Mouse (Mus musculus) brain, adult 2 months (tissue): ENCODE data around the gene Plod2.

Source experiments
- DNase-seq: peaks from one replicate; pipeline ENCODE4 v3.0.0; 2011; ENCODE audit warnings: low read depth, low spot score

Gene Plod2

GRCm38 (mm10) chr9:92601551-92601950 is 59.5 kb downstream of the Plod2 start:
- DNase-seq = no peak

GRCm38 (mm10) chr9:92603541-92603940 is 61.5 kb downstream of the Plod2 start:
- DNase-seq = no peak

GRCm38 (mm10) chr9:92610628-92611267 is 68.7 kb downstream of the Plod2 start:
- peak; percentile 78 for DNase-seq

GRCm38 (mm10) chr9:92612641-92613040 is 70.6 kb downstream of the Plod2 start:
- no peak for DNase-seq

GRCm38 (mm10) chr9:92613206-92613605 is 71.2 kb downstream of the Plod2 start:
- DNase-seq = peak; percentile 30

- no peak for DNase-seq
These were observed 74.4 kb downstream of the Plod2 start for GRCm38 (mm10) chr9:92616418-92616817.

GRCm38 (mm10) chr9:92617376-92617775 is 75.4 kb downstream of the Plod2 start:
- DNase-seq = no peak

GRCm38 (mm10) chr9:92620088-92620487 is 78.1 kb downstream of the Plod2 start:
- DNase-seq = no peak

GRCm38 (mm10) chr9:92621246-92621645 is 79.2 kb downstream of the Plod2 start:
- DNase-seq = no peak

GRCm38 (mm10) chr9:92621878-92622282 is 79.9 kb downstream of the Plod2 start:
- peak; percentile 24 for DNase-seq

GRCm38 (mm10) chr9:92634792-92635191 is 92.8 kb downstream of the Plod2 start:
- no peak for DNase-seq

GRCm38 (mm10) chr9:92639200-92639897 is 97.3 kb downstream of the Plod2 start:
- peak; percentile 24 for DNase-seq

- no peak for DNase-seq
These were observed 99.7 kb downstream of the Plod2 start for GRCm38 (mm10) chr9:92641717-92642116.
